Mouse (Mus musculus): Measurements from ENCODE around the gene Hist1h2bn.
"Not testable (repeated sequence)": the region's sequence is repeated elsewhere in the genome, so short reads cannot be mapped to it uniquely, and the experiment has no call there.

- not testable (repeated sequence) for TF ChIP-seq CTCF (IDR thresholded peaks at IDR 0.05; ENCODE audit: borderline replicate concordance, control insufficient read depth, extremely low read depth, insufficient read depth, low read length, poor library complexity); POLR2A (IDR thresholded peaks at IDR 0.05; ENCODE audit: control insufficient read depth, extremely low read depth, insufficient read depth, low read length, poor library complexity)
Observed at GRCm38 (mm10) chr13:21797163-21797562, 43.2 kb downstream of the Hist1h2bn start.

Measured in thymus, adult 2 months (tissue).